Mouse (Mus musculus): ENCODE data around the gene Trak1.

- TF ChIP-seq CTCF (IDR thresholded peaks at IDR 0.05; ENCODE audit: low read depth, low read length) (no peak), POLR2A (IDR thresholded peaks at IDR 0.05; ENCODE audit: borderline replicate concordance, low read depth, low read length) (no peak)
Measured at GRCm38 (mm10) chr9:121285341-121286324, 11.7 kb upstream of the Trak1 start.
